Mouse (Mus musculus) neutrophil, adult 5-6 weeks (primary cell): ENCODE data around the gene Serpinf1. TPM values are rescaled to one million over a fixed set of nuclear protein-coding genes. Genes with fewer than 3 reads are reported as not detected.
"Not testable (repeated sequence)": the region's sequence is repeated elsewhere in the genome, so short reads cannot be mapped to it uniquely, and the experiment has no call there.

Experiments
- ATAC-seq: fragments of 151-379, 151-347 bp; 2 replicates; pipeline ENCODE4 v1.8.0; 2017; ENCODE audit warnings: mild to moderate bottlenecking, moderate TSS enrichment; ENCODE audit not compliant: insufficient number of reproducible peaks, poor library complexity, low FRiP score, severe bottlenecking; ENCODE audit errors: extremely low read depth
- total RNA-seq: library from RNA; stranded (forward); fragments of 200-1000 nt; gene quantifications from 2 replicates; pipeline ENCODE4 v1.2.3, GENCODE M21; 2017

Gene Serpinf1
- total RNA-seq, 1 experiment from 2014 or later: not detected

DNA sequence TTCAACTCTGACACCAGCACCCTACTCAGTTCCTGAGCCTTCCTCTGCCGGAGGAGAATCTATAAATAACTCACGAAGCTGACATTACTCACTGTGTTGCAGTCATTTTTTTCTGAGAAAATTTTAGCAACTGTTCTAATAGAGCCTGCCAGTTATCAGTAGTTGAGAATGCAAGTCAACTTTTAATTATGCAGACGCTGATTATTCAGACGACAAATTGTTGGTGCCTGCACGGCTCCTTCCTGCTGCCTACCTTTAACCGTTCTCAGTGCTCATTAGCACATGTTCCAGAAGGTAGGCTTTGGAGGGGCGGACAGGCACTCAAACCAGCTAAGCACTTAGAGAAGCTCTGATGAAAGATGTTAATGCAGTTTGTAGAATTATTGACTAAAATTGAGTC lies 25.0 kb downstream of the Serpinf1 start:
- ATAC-seq: no peak

DNA sequence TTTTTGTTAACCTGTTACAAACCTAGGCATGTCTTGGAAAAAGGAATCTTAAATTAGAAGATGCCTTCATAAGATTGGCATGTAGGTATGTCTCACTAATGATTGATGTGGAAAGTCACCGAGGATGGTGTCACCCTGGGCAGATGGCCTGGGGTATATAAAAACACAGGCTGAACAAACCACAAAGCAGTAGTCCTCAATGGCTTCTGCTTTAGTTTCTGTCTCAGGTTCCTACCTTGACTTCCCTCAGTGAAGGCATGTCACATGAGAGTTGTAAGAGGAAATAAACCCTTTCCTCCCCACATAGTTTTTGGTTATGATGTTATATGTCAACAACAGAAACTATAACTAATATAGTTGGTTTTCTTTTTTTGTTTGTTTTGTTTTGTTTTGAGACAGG lies 26.9 kb downstream of the Serpinf1 start:
- ATAC-seq: no peak

DNA sequence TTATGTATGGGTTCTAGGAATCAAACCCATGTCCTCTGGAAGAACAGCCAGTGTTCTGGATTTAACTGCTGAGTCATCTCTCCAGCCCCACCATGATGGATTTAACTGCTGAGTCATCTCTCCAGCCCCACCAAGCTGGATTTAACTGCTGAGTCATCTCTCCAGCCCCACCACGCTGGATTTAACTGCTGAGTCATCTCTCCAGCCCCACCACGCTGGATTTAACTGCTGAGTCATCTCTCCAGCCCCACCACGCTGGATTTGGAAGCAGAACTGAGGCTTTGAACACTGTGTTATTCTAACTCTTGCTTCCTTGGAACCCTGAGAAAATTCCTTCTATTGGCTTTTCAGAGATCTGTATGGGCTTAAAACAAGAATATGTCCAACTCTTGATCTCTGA lies 39.0 kb downstream of the Serpinf1 start:
- ATAC-seq: not testable (repeated sequence)

DNA sequence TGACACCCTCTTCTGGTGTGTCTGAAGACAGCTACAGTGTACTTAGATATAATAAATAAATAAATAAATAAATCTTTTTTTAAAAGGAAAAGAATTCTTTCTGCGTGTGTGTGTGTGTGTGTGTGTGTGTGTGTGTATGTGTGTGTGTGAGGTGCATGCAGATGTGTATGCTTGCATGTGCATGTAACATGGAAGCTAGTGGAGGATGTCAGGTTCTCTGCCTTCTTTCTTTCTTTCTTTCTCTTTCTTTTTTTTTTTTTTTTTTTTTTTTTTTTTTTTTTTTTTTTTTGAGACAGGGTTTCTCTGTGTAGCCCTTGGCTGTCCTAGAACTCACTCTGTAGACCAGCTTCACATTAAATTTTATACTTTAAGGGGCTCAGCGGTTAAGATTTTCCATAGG lies 43.7 kb downstream of the Serpinf1 start:
- ATAC-seq: not testable (repeated sequence)

DNA sequence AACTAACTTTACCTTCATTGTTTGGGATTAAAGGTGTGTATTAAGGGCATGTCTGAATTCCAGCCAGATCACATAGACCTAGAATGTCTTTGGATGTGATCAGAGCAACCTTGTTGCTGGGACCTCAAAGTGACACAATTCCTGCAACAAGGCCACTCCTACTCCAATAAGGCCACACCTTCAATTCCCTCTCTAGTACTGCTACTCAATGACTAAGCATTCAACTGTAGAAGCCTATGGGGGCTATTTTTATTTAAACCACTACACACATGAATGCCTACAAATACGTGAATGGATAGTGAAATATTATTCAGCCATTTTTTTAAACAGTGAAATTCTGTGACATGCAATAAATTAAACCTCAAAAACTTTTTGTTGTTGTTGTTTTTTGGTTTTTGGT lies 45.4 kb downstream of the Serpinf1 start:
- ATAC-seq: no peak

Other genes starting within 250 kb of the Serpinf1 start
- 8.2 and 13.4 TPM in 2 replicates for gene Ovca2, start 243.9 kb downstream of the Serpinf1 start, total RNA-seq
- gene Dph1, start 231.5 kb downstream of the Serpinf1 start, total RNA-seq: 3.4 and 6.6 TPM in 2 replicates
- gene Rtn4rl1, start 228.9 kb downstream of the Serpinf1 start, total RNA-seq: 0.47 and 0.61 TPM in 2 replicates
- 77.9 and 81.3 TPM in 2 replicates for gene Rpa1, start 74.4 kb downstream of the Serpinf1 start, total RNA-seq
- 13.8 and 14.0 TPM in 2 replicates for gene Smyd4, start 74.3 kb downstream of the Serpinf1 start, total RNA-seq
- 0.47 and 1.2 TPM in 2 replicates for gene Serpinf2, start 16.9 kb upstream of the Serpinf1 start, total RNA-seq
- gene Wdr81, start 32.0 kb upstream of the Serpinf1 start, total RNA-seq: 16.3 and 17.8 TPM in 2 replicates
- 3.3 and 5.6 TPM in 2 replicates for gene Tlcd2, start 39.0 kb upstream of the Serpinf1 start, total RNA-seq
- gene Prpf8, start 64.1 kb upstream of the Serpinf1 start, total RNA-seq: 89.3 and 91.5 TPM in 2 replicates
- gene Rilp, start 87.4 kb upstream of the Serpinf1 start, total RNA-seq: 0.86 TPM in 1 of 2 replicates, not detected in the other
- gene Scarf1, start 90.8 kb upstream of the Serpinf1 start, total RNA-seq: not detected in 2 replicates
- 44.0 and 48.4 TPM in 2 replicates for gene Slc43a2, start 109.0 kb upstream of the Serpinf1 start, total RNA-seq
- gene Pitpna, start 165.4 kb upstream of the Serpinf1 start, total RNA-seq: 88.9 and 113 TPM in 2 replicates
- 119 and 128 TPM in 2 replicates for gene Inpp5k, start 208.3 kb upstream of the Serpinf1 start, total RNA-seq
- 153 and 163 TPM in 2 replicates for gene Myo1c, start 227.8 kb upstream of the Serpinf1 start, total RNA-seq